Mouse (Mus musculus) heart, adult 8-10 months (tissue): ENCODE measurements around the gene Mfap3. TPM values are rescaled to one million over a fixed set of nuclear protein-coding genes. Genes with fewer than 3 reads are reported as not detected.
A peak's percentile ranks its signal among the peaks of the same experiment; 100 is the strongest.

Source experiments
- DNase-seq: peaks from one replicate; pipeline ENCODE4 v3.0.0; 2022; ENCODE audit warnings: low spot score
- total RNA-seq, 4 experiments: library from RNA; stranded (reverse); gene quantifications; 2 replicates each; pipeline ENCODE4 v1.2.4; 2022

Mfap3 gene
- total RNA-seq: 10 to 100 TPM in 3 of 4 experiments, 1 to 10 TPM in 1; 9.7 to 13.1 (median 11.2) TPM

GRCm38 (mm10) chr11:57518091-57518750 is at the start of gene Mfap3, which contains the start of gene Fam114a2:
Mfap3 (plus strand) TSS chr11:57518664.
Fam114a2 (minus strand) TSS chr11:57518617.
- DNase-seq: peak; percentile 91

- DNase-seq: no peak
These were observed 49.8 kb upstream of the Mfap3 start for GRCm38 (mm10) chr11:57468706-57469105.

GRCm38 (mm10) chr11:57470056-57470455 is 48.4 kb upstream of the Mfap3 start:
- no peak for DNase-seq

- DNase-seq: no peak
These were observed 47.5 kb upstream of the Mfap3 start for GRCm38 (mm10) chr11:57470979-57471378.

GRCm38 (mm10) chr11:57474296-57474941 is 44.0 kb upstream of the Mfap3 start:
- DNase-seq: no peak

GRCm38 (mm10) chr11:57475119-57475518 is 43.3 kb upstream of the Mfap3 start:
- DNase-seq: no peak

- DNase-seq: no peak
These were observed 40.4 kb upstream of the Mfap3 start for GRCm38 (mm10) chr11:57478077-57478476.

GRCm38 (mm10) chr11:57488436-57488835 is 30.0 kb upstream of the Mfap3 start:
- no peak for DNase-seq

GRCm38 (mm10) chr11:57496462-57497039 is 21.9 kb upstream of the Mfap3 start:
- no peak for DNase-seq

- DNase-seq: no peak
These were observed 20.8 kb upstream of the Mfap3 start for GRCm38 (mm10) chr11:57497701-57498100.

GRCm38 (mm10) chr11:57498215-57498614 is 20.2 kb upstream of the Mfap3 start:
- no peak for DNase-seq

- DNase-seq: no peak
These were observed 15.3 kb upstream of the Mfap3 start for GRCm38 (mm10) chr11:57503155-57503554.

- DNase-seq: no peak
These were observed 11.6 kb upstream of the Mfap3 start for GRCm38 (mm10) chr11:57506899-57507298.

GRCm38 (mm10) chr11:57515218-57515617 is 3.2 kb upstream of the Mfap3 start:
- no peak for DNase-seq

- no peak for DNase-seq
These were observed 1.5 kb upstream of the Mfap3 start for GRCm38 (mm10) chr11:57516946-57517441.

GRCm38 (mm10) chr11:57518751-57519148 is 286 bp downstream of the Mfap3 start:
- no peak for DNase-seq

- no peak for DNase-seq
These were observed 840 bp downstream of the Mfap3 start for GRCm38 (mm10) chr11:57519304-57519703.

GRCm38 (mm10) chr11:57521206-57521605 is 2.7 kb downstream of the Mfap3 start:
- DNase-seq: no peak

- DNase-seq: peak; percentile 19
These were observed 3.6 kb downstream of the Mfap3 start for GRCm38 (mm10) chr11:57522046-57522445.

- no peak for DNase-seq
These were observed 5.0 kb downstream of the Mfap3 start for GRCm38 (mm10) chr11:57523418-57523817.

- DNase-seq: peak; percentile 34
These were observed 6.1 kb downstream of the Mfap3 start for GRCm38 (mm10) chr11:57524597-57524996.

- DNase-seq: no peak
These were observed 7.4 kb downstream of the Mfap3 start for GRCm38 (mm10) chr11:57525900-57526299.

GRCm38 (mm10) chr11:57527506-57527905 is 9.0 kb downstream of the Mfap3 start:
- DNase-seq: no peak
